Mouse (Mus musculus) liver, postnatal 0 days (tissue): Measurements from ENCODE around the gene Col23a1. TPM values are rescaled to one million over a fixed set of nuclear protein-coding genes. Genes with fewer than 3 reads are reported as not detected.

Source experiments
- ATAC-seq: fragments of 200-750 bp; cut with Nextera tagmentation; 2 replicates; pipeline ENCODE4 v1.8.0; 2017; ENCODE audit warnings: mild to moderate bottlenecking, moderate library complexity
- DNase-seq: peaks from one replicate; pipeline ENCODE4 v3.0.0-alpha.2; 2016
- H3K27ac ChIP-seq: fragments of 300-500 bp; sonication (generic); 2 replicates; pipeline ENCODE4 v1.5.1; 2014; ENCODE audit warnings: antibody characterized with exemption, moderate library complexity, mild to moderate bottlenecking, low read depth
- H3K27me3 ChIP-seq: fragments of 300-500 bp; sonication (generic); 2 replicates; pipeline ENCODE4 v1.6.1; 2014; ENCODE audit warnings: low read length, control low read depth, mixed read lengths; ENCODE audit not compliant: insufficient read depth
- H3K36me3 ChIP-seq: fragments of 300-500 bp; sonication (generic); replicated peaks from 2 replicates; pipeline ENCODE4 v1.6.1; 2014; ENCODE audit warnings: mild to moderate bottlenecking, control low read depth, low read length, moderate library complexity, mixed read lengths; ENCODE audit not compliant: insufficient read depth
- H3K4me1 ChIP-seq: fragments of 300-500 bp; sonication (generic); 2 replicates; pipeline ENCODE4 v1.6.1; 2014; ENCODE audit warnings: antibody characterized with exemption, mild to moderate bottlenecking, control low read depth; ENCODE audit not compliant: insufficient read depth
- H3K4me2 ChIP-seq: fragments of 300-500 bp; sonication (generic); 2 replicates; pipeline ENCODE4 v1.6.1; 2014; ENCODE audit warnings: low read depth, mild to moderate bottlenecking, low read length, moderate library complexity, mixed read lengths
- H3K4me3 ChIP-seq: fragments of 300-500 bp; sonication (generic); 2 replicates; pipeline ENCODE4 v1.5.1; 2014; ENCODE audit warnings: low read depth, low read length
- H3K9ac ChIP-seq: fragments of 300-500 bp; sonication (generic); replicated peaks from 2 replicates; pipeline ENCODE4 v1.6.1; 2014; ENCODE audit warnings: mild to moderate bottlenecking, moderate library complexity
- H3K9me3 ChIP-seq: fragments of 300-500 bp; sonication (generic); 2 replicates; pipeline ENCODE4 v1.6.1; 2016; ENCODE audit warnings: mild to moderate bottlenecking, control low read depth, low read length, mixed read lengths
- CTCF ChIP-seq: sonication (generic); IDR thresholded peaks from 2 replicates; pipeline ENCODE4 v1.5.1; 2016; ENCODE audit warnings: antibody characterized with exemption, low read depth
- EP300 ChIP-seq: IDR thresholded peaks from 2 replicates; pipeline ENCODE4 v1.6.1; 2016; ENCODE audit warnings: antibody characterized with exemption, low read depth, mild to moderate bottlenecking
- WGBS: fragments of 180-500 bp; shearing (Covaris S2); extraction: QIAGEN DNeasy Blood & Tissue Kit; methylation state at CpG from one replicate; pipeline ENCODE4 v1.1.7; 2014; ENCODE audit not compliant: insufficient replicate concordance; 5-methylcytosine and 5-hydroxymethylcytosine counted together
- polyA plus RNA-seq: library from polyadenylated mRNA; unstranded; fragments of >200 nt; fragmentation: Nextera tagmentation; extraction: Ambion mirVana; gene quantifications from 2 replicates; pipeline ENCODE4 v1.2.1, GENCODE M21; 2015

Col23a1 gene
- polyA plus RNA-seq, 1 experiment from 2014 or later, result 0.13 TPM

DNA sequence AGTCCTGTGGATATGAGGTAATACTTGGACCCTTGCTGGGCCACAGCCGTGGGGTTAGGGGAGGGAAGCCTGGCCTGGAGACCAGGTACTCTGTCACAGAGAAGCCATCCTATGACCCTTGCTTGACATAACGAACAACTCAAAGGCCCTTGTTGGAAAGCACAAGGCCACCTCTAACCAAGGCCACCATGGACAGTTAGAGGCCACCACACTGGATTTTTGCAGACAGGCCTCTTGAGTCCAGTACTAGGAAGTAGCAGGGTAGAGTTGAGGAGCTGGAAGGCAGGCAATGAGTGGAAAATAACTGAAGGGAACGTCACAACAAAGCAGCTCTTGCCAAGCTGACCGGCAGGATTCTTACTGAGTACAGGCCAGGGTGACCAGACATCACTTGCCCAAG lies 9.0 kb downstream of the Col23a1 start:
- Histone ChIP-seq H3K4me1 (no peaks in the 10 kb centered on the region), H3K9ac (no peak overlapping the region), H3K4me3 (no peak overlapping the region), H3K36me3 (no peaks in the 10 kb centered on the region), H3K9me3 (no peaks in the 10 kb centered on the region; the same call in 1 of the 2 replicates), H3K27me3 (no peaks in the 10 kb centered on the region), H3K27ac (no peak overlapping the region), H3K4me2 (no peak overlapping the region)
- DNase-seq (no peak), ATAC-seq (no peak)
- TF ChIP-seq CTCF, result no peak
- TF ChIP-seq EP300, result no peak
- 71% methylated on average over 4 of the region's 4 CpGs for WGBS

DNA sequence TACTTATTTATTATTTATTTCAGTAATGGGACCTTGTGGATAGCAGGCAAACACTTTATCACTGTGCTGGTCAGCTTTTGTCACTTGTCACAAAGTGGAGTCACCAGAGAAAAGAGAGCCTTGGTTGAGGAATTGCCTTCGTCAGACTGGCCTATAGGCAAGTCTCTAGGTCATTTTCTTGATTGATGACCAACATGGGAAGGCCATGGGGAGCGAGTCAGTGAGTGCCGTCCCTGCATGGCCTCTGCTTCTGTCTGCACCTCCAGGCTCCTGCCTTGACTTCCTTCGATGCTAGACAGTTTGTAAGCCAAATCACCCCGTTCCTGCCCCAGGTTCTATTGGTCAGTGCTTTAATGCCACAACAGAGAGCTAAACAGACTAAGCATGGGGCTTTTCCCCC lies 12.7 kb downstream of the Col23a1 start:
- TF ChIP-seq EP300, result no peak
- no peak for TF ChIP-seq CTCF
- Histone ChIP-seq H3K4me3 (no peak overlapping the region), H3K27ac (no peak overlapping the region), H3K9me3 (no peaks in the 10 kb centered on the region), H3K4me1 (no peaks in the 10 kb centered on the region), H3K9ac (no peak overlapping the region), H3K4me2 (no peak overlapping the region), H3K27me3 (no peaks in the 10 kb centered on the region), H3K36me3 (no peaks in the 10 kb centered on the region)
- ATAC-seq (no peak), DNase-seq (no peak)
- 77% methylated on average over 5 of the region's 5 CpGs for WGBS

DNA sequence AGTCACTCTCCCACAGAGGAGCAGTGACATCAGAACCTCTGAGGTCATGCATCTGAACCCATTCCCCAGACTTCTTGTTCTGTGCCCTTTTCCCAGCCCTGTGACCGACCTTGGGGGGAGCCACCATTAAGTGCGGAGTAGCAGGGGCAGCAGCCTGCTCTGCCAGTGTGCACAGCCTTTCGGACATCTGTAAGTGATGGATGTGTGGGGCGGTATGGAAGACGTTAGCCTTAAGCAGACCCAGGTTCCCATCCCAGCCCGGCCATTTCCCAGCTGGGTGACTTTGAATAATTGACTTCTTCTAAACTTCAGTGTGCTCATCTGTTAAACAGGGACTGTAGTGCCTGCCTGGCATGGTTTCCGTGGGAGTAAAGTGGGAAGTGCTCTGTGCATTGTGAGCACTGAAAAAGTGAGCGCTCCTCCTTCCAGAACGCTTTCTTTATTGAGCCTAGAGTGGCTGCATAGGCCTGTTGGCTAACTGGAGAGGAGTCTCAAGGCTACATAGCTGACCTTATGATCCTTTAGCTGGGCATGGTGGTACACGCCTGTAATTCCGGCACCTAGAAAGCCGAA lies 14.3 kb downstream of the Col23a1 start:
- no peak for ATAC-seq
- Histone ChIP-seq H3K4me3 (no peak overlapping the region), H3K27me3 (no peaks in the 10 kb centered on the region), H3K36me3 (no peaks in the 10 kb centered on the region), H3K27ac (no peak overlapping the region), H3K4me1 (no peaks in the 10 kb centered on the region), H3K9me3 (no peaks in the 10 kb centered on the region), H3K9ac (no peak overlapping the region), H3K4me2 (no peak overlapping the region)
- WGBS, result 75% methylated on average over 12 of the region's 12 CpGs
- DNase-seq, result no peak
- TF ChIP-seq CTCF (no peak), EP300 (no peak)

DNA sequence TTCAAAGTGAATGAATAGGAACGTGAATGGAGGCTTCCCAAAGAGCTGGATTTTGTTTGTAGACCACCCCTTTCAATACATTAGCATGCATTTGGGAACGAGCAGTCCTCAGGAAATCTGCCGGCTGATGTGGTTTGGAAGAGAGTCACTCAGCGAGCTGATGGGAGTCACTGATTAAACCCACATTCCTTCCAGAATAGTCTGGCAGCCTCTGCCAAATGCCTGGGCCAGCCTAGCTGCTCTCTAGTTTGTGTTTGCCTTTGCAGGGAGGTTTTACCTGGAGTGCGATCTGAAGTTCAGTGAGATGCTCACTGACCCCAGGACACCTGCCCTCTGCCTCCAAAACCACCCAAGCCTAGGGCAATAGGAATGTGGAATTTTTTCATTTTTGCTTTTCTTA lies 18.6 kb downstream of the Col23a1 start:
- Histone ChIP-seq H3K4me3 (no peak overlapping the region), H3K9me3 (no peaks in the 10 kb centered on the region), H3K36me3 (no peaks in the 10 kb centered on the region), H3K27me3 (no peaks in the 10 kb centered on the region), H3K4me1 (no peaks in the 10 kb centered on the region), H3K27ac (no peak overlapping the region), H3K9ac (no peak overlapping the region), H3K4me2 (no peak overlapping the region)
- ATAC-seq, result no peak
- TF ChIP-seq CTCF (no peak), EP300 (no peak)
- DNase-seq, result no peak
- 41% methylated on average over 5 of the region's 5 CpGs for WGBS

DNA sequence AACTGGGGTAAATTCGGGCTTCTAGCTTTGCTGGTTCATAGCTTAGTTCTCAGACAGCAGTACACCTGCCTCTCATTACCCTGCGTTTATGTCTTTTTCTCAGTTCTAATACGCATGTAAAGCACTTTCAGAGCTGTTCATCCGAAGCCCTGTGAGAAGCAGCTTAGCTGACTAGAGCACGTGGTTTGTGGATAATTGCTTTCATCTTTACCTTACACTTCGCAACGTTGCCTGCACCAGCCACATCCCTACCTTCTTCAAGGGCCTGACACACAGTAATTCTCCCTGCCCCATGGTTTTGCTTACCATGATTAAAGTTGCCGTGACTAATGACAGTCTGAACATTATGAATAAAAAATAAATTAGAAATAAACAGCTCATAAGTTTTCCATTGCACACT lies 22.1 kb downstream of the Col23a1 start:
- ATAC-seq, result no peak
- Histone ChIP-seq H3K36me3 (no peaks in the 10 kb centered on the region), H3K9me3 (no peaks in the 10 kb centered on the region), H3K4me3 (no peak overlapping the region), H3K4me2 (no peak overlapping the region), H3K4me1 (no peaks in the 10 kb centered on the region), H3K27me3 (no peaks in the 10 kb centered on the region), H3K27ac (no peak overlapping the region), H3K9ac (no peak overlapping the region)
- DNase-seq, result no peak
- WGBS, result 81% methylated on average over 8 of the region's 8 CpGs
- no peak for TF ChIP-seq EP300
- TF ChIP-seq CTCF, result no peak

DNA sequence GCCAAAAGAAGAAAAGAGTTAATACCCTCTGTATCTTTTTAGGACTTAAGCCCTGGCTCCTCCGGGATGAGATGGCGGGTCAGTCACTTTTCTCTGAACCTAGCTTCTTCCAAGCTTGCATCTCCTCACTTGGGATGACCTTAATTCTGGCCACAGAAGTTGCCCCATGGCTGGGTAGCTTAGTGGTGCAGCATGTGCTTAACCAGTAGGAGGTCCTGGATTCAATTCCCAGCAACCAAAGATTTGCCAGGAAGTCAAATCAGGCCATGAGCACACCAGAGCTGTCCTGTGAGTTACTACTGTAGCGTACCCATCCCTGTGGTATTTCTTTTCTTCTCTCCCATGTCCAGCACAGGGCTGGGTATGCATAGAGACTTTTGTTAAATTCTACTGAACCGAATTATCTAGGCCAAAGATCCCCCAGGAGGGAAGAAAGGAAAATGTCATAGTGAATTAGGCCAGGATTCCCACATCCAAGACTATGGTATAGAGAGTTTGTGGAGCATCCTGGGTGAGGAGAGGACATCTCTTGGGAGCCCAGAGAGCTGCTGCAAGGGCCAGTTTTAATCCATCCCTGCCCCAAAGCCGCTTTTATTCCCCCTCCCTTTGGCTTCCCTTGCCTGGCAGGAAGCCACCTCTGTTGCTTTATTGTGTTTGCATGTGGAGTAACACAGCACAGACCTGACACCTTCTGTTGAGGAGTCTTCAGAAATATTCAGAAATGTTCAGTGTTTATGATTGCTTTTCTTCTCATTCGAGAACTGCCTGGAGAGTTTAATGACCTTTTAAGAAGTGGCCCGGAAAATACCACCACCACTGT lies 26.5 kb downstream of the Col23a1 start:
- 69% methylated on average over 7 of the region's 7 CpGs for WGBS
- TF ChIP-seq EP300 (no peak), CTCF (no peak)
- H3K9me3 ChIP-seq, result no peaks in the 10 kb centered on the region

More for the DNA sequence above, 26.5 kb downstream of the Col23a1 start:
- Histone ChIP-seq H3K36me3 (no peaks in the 10 kb centered on the region), H3K4me3 (no peak overlapping the region), H3K27me3 (no peaks in the 10 kb centered on the region), H3K4me1 (no peaks in the 10 kb centered on the region), H3K4me2 (no peak overlapping the region), H3K9ac (no peak overlapping the region), H3K27ac (no peak overlapping the region)
- DNase-seq (no peak), ATAC-seq (no peak)
